Mouse (Mus musculus) myocyte (in vitro differentiated cells): ENCODE results near the gene Zfp961.

Experiments used
- E2F4 ChIP-seq: IDR thresholded peaks from one replicate; pipeline ENCODE4 v1.6.1; 2011; ENCODE audit warnings: mild to moderate bottlenecking, control low read depth, moderate library complexity; ENCODE audit not compliant: insufficient read depth
- MAX ChIP-seq: IDR thresholded peaks from one replicate; pipeline ENCODE4 v1.6.1; 2011; ENCODE audit warnings: low read depth, mild to moderate bottlenecking, control low read depth
- MYOD1 ChIP-seq, 3 experiments: IDR thresholded peaks; one replicate each; pipeline ENCODE4 v1.6.1; 2011; ENCODE audit warnings: control low read depth in 2 of 3, low read depth in 2 of 3, mild to moderate bottlenecking in 2 of 3, moderate library complexity in 1 of 3; ENCODE audit not compliant: insufficient read length in 2 of 3, control insufficient read depth in 1 of 3
- MYOG ChIP-seq, 3 experiments: IDR thresholded peaks; one replicate each; pipeline ENCODE4 v1.6.1; 2011; ENCODE audit warnings: control low read depth in 2 of 3, low read depth in 2 of 3, mild to moderate bottlenecking in 2 of 3; ENCODE audit not compliant: insufficient read length in 2 of 3, control insufficient read depth in 1 of 3, insufficient read depth in 1 of 3
- POLR2A ChIP-seq: IDR thresholded peaks from one replicate; pipeline ENCODE4 v1.6.1; 2011; ENCODE audit warnings: low read depth, mild to moderate bottlenecking, control low read depth, moderate library complexity; ENCODE audit not compliant: insufficient read length
- POLR2AphosphoS2 ChIP-seq: IDR thresholded peaks from one replicate; pipeline ENCODE4 v1.6.1; 2011; ENCODE audit warnings: low read depth, control low read depth; ENCODE audit not compliant: insufficient read length
- REST ChIP-seq: IDR thresholded peaks from one replicate; pipeline ENCODE4 v1.6.1; 2011; ENCODE audit warnings: mild to moderate bottlenecking, control low read depth, moderate library complexity; ENCODE audit not compliant: insufficient read depth, insufficient read length
- TCF12 ChIP-seq: IDR thresholded peaks from one replicate; pipeline ENCODE4 v1.6.1; 2011; ENCODE audit warnings: mild to moderate bottlenecking, control low read depth; ENCODE audit not compliant: poor library complexity, insufficient read depth, severe bottlenecking
- USF1 ChIP-seq: IDR thresholded peaks from one replicate; pipeline ENCODE4 v1.6.1; 2011; ENCODE audit warnings: low read depth, mild to moderate bottlenecking, control low read depth, moderate library complexity

DNA sequence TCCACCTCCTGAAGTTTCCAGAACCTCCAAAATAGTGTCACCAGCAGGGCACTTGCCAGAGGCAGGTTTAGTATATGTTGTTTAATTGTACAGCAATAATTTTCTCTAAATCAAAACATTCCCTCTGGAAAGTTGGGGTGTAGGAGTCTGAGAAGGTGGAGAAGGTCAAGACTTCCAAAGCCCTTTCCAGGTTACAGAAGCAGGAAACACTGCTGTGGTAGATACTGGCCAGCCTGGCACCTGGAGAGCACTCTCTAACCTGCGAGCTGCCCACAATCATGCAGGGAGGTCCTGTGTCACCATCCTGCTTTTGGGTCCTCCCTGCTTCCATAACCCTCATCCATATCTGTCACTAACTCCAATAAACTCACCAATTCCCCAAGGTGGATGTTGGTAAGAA lies 55.9 kb downstream of the Zfp961 start:
- no peak for TF ChIP-seq MYOD1 (IDR thresholded peaks at IDR 0.05; ENCODE audit: control insufficient read depth in 1 of 3, insufficient read length in 2 of 3, low read depth in 2 of 3)
- no peak for TF ChIP-seq POLR2A
- TF ChIP-seq E2F4, result no peak
- no peak for TF ChIP-seq USF1
- TF ChIP-seq MYOG (IDR thresholded peaks at IDR 0.05; ENCODE audit: control insufficient read depth in 1 of 3, insufficient read depth in 1 of 3, insufficient read length in 2 of 3, low read depth in 2 of 3), result no peak
- TF ChIP-seq REST, result no peak
- TF ChIP-seq MAX, result no peak
- no peak for TF ChIP-seq POLR2AphosphoS2
- no peak for TF ChIP-seq TCF12
